Mouse (Mus musculus) stomach, postnatal 0 days (tissue): ENCODE measurements at regions not wholly inside any gene's neighbourhood (a gene's known extent, or its start where the extent isn't known, plus 50 kb on each side); places are given as distances from the start of the nearest gene placed in this dataset.

ENCODE experiments used
- CTCF ChIP-seq: IDR thresholded peaks from 2 replicates; pipeline ENCODE4 v1.5.1; 2016; ENCODE audit warnings: antibody characterized with exemption, low read depth, mild to moderate bottlenecking, moderate library complexity
- EP300 ChIP-seq: optimal IDR thresholded peaks from 2 replicates; pipeline ENCODE3; 2016; ENCODE audit warnings: antibody characterized with exemption

GRCm38 (mm10) chr2:168352626-168353025 lies 71.1 kb upstream of the Kcng1 start:
- no peak for TF ChIP-seq CTCF
- no peak for TF ChIP-seq EP300
